Mouse (Mus musculus) heart, embryonic 15.5 days (tissue): ENCODE results near the gene Notch4. TPM values are rescaled to one million over a fixed set of nuclear protein-coding genes. Genes with fewer than 3 reads are reported as not detected.
"Not testable (repeated sequence)": the region's sequence is repeated elsewhere in the genome, so short reads cannot be mapped to it uniquely, and the experiment has no call there.

Source experiments
- ATAC-seq: fragments of 200-750 bp; cut with Nextera tagmentation; replicated peaks from 2 replicates; pipeline ENCODE4 v1.8.0; 2017; ENCODE audit warnings: low read depth, moderate TSS enrichment; ENCODE audit not compliant: insufficient number of reproducible peaks, insufficient read depth, low FRiP score
- H3K27ac ChIP-seq: fragments of 300-500 bp; sonication (generic); 2 replicates; pipeline ENCODE4 v1.5.1; 2015; ENCODE audit warnings: mild to moderate bottlenecking, inconsistent platforms
- H3K27me3 ChIP-seq: fragments of 300-500 bp; sonication (generic); 2 replicates; pipeline ENCODE4 v1.6.1; 2015; ENCODE audit warnings: inconsistent platforms
- H3K36me3 ChIP-seq: fragments of 300-500 bp; sonication (generic); 2 replicates; pipeline ENCODE4 v1.6.1; 2015; ENCODE audit warnings: mild to moderate bottlenecking, inconsistent platforms
- H3K4me1 ChIP-seq: fragments of 300-500 bp; sonication (generic); replicated peaks from 2 replicates; pipeline ENCODE4 v1.6.1; 2015; ENCODE audit warnings: inconsistent platforms
- H3K4me2 ChIP-seq: fragments of 300-500 bp; sonication (generic); 2 replicates; pipeline ENCODE4 v1.6.1; 2015; ENCODE audit warnings: inconsistent platforms, mild to moderate bottlenecking, moderate library complexity
- H3K4me3 ChIP-seq: fragments of 300-500 bp; sonication (generic); 2 replicates; pipeline ENCODE4 v1.5.1; 2015; ENCODE audit warnings: mild to moderate bottlenecking, inconsistent platforms
- H3K9ac ChIP-seq: fragments of 300-500 bp; sonication (generic); 2 replicates; pipeline ENCODE4 v1.6.1; 2015; ENCODE audit warnings: mild to moderate bottlenecking, inconsistent platforms
- H3K9me3 ChIP-seq: fragments of 300-500 bp; sonication (generic); replicated peaks from 2 replicates; pipeline ENCODE4 v1.6.1; 2016; ENCODE audit warnings: inconsistent platforms
- WGBS: fragments of 180-500 bp; shearing (Covaris S2); methylation state at CpG from one replicate; pipeline ENCODE4 v1.1.7; 2015; ENCODE audit warnings: mixed read lengths; 5-methylcytosine and 5-hydroxymethylcytosine counted together
- polyA plus RNA-seq: library from polyadenylated mRNA; unstranded; fragments of >200 nt; fragmentation: Nextera tagmentation; extraction: Ambion mirVana; gene quantifications from 2 replicates; pipeline ENCODE4 v1.2.1, GENCODE M21; 2015

Notch4 gene
- 5.8 and 7.8 TPM in 2 replicates for polyA plus RNA-seq

DNA sequence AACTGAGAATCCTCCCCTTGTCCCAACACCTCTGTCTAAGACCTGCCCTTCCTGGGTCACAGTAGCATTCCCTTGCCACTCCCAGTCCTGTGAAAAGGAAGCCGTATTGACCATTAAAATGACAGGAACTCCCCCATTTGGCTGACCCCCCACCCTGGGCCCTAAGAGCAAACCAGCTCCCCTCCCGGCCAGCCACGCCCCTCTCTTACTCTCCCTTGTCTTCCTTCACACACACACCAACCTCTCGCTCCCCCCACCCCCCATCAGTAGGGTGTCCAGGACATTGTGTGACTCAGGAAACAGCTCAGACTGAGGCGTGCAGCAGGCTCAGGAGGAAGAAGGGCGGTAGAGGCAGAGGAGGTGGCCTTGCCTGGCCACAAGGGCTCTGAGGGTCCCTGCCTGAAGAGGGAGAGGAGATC, at the start of gene Notch4:
Gene Notch4 (plus strand): TSS at position 266 of the 419 bp plus-strand sequence.
- peaks cover 13% of the 10 kb centered on the region for H3K4me1 ChIP-seq
- peak within 1 kb of the TSS; percentile 49 for H3K4me2 ChIP-seq
- peaks cover 4% of the 10 kb centered on the region; the same call in 1 of the 2 replicates for H3K27me3 ChIP-seq
- H3K27ac ChIP-seq, result peak within 1 kb of the TSS; percentile 86
- H3K4me3 ChIP-seq, result peak within 1 kb of the TSS; percentile 37
- ATAC-seq, result peak; percentile 72
- peak within 1 kb of the TSS; percentile 40 for H3K9ac ChIP-seq
- 9% methylated on average over 6 of the region's 6 CpGs for WGBS
- no peaks in the 10 kb centered on the region for H3K9me3 ChIP-seq
- no peaks in the 10 kb centered on the region for H3K36me3 ChIP-seq

DNA sequence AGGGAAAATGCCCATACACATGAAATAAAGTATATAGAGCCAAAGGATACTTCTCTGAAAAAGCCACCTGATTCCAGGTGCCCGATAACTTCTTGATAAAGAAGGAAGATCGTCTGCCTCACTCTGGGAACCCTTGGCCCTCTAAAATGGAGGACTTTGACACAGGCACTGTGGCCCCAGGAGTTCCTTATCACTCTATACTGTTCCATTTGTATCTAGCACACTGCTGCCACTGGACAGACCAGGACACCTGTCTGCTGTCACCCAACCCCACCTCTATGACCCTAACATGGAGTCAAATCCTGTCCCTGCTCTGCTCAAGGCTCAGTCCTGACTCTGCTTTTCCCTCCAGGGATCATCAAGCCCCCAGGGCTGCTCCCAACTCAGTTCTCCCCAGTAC, 47.6 kb upstream of the Notch4 start:
- 58% methylated on average over 2 of the region's 2 CpGs for WGBS
- H3K27ac ChIP-seq, result no peak overlapping the region
- no peak for ATAC-seq
- no peaks in the 10 kb centered on the region for H3K9me3 ChIP-seq
- no peaks in the 10 kb centered on the region; the same call in 1 of the 2 replicates for H3K27me3 ChIP-seq
- H3K4me3 ChIP-seq, result no peak overlapping the region
- H3K4me1 ChIP-seq, result no peaks in the 10 kb centered on the region
- H3K9ac ChIP-seq, result no peak overlapping the region
- no peak overlapping the region for H3K4me2 ChIP-seq
- no peaks in the 10 kb centered on the region for H3K36me3 ChIP-seq

DNA sequence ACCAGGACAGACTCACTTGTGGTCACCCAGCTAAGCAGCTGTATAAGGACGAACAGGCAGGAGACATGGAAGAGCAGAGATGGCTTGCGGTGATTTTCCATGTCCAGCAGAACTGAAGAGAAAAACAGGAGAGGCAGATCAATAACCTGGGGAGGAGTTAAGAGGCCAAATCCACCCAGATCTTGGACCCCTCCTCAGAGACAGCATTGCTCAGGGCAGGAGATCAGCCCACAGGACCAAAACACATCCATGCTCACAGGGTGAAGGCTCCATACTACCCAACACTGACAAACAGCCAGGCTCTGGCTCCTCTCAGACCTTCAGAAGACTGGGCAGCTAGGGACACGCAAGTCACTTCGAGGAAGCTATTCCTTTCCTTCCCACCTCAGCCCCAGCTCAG, 46.8 kb upstream of the Notch4 start, which contains the start of gene Btnl6:
Gene Btnl6 (minus strand): TSS at position 101 of the 400 bp plus-strand sequence.
- Histone ChIP-seq H3K4me2 (no peak within 1 kb of the TSS), H3K4me1 (no peaks in the 10 kb centered on the region), H3K4me3 (no peak within 1 kb of the TSS), H3K27ac (no peak within 1 kb of the TSS), H3K27me3 (no peaks in the 10 kb centered on the region; the same call in 1 of the 2 replicates), H3K9me3 (no peaks in the 10 kb centered on the region), H3K9ac (no peak within 1 kb of the TSS), H3K36me3 (no peaks in the 10 kb centered on the region)
- no peak for ATAC-seq
- 87% methylated on average over 4 of the region's 4 CpGs for WGBS

DNA sequence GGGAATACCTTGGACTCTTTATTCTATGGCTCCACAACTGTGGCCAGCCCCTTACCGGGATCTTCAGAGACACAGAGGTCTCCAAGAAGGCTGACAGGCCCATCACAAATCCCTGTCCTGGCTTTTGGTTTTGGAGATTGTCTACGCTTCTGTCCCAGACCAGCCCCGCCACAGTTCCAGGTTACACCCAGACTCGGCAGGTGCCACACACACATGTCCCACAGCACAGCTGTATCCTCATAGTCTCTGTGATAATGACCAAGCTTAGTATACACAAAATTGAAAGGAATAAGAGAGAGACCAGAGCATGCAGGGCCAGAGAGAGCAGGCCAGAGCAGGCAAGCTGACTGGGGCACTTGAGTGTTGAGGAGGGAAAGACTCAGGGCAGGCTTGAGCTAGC, 46.3 kb upstream of the Notch4 start:
- WGBS, result 84% methylated on average over 4 of the region's 4 CpGs
- H3K4me2 ChIP-seq, result no peak overlapping the region
- no peak for ATAC-seq
- H3K4me1 ChIP-seq, result no peaks in the 10 kb centered on the region
- H3K4me3 ChIP-seq, result no peak overlapping the region
- no peaks in the 10 kb centered on the region for H3K9me3 ChIP-seq
- H3K27me3 ChIP-seq, result no peaks in the 10 kb centered on the region; the same call in 1 of the 2 replicates
- H3K9ac ChIP-seq, result no peak overlapping the region
- H3K36me3 ChIP-seq, result no peaks in the 10 kb centered on the region
- H3K27ac ChIP-seq, result no peak overlapping the region

DNA sequence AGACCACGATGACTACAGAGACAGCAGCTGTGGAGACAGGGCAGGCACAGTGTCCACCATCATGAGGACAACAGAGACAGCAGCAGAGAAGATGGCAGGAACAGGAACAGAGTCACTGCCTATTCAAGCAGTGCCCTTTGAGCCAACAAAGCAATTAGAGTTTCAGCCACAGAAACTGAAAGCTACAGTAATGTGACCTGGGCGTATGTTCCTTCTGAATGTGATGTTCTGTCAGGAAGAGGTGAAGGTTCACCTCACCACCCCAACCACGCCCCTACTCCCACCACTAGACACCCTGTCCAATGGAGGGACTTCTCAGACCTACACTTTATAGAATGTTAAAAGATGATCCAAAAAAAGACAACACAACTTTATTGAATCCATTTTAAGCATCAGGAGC, 45.5 kb upstream of the Notch4 start:
- not testable (repeated sequence) for ATAC-seq, H3K36me3 ChIP-seq, H3K4me2 ChIP-seq, H3K27ac ChIP-seq, H3K27me3 ChIP-seq, H3K9me3 ChIP-seq, H3K9ac ChIP-seq, H3K4me1 ChIP-seq, H3K4me3 ChIP-seq
- WGBS, result 59% methylated on average over 3 of the region's 3 CpGs

DNA sequence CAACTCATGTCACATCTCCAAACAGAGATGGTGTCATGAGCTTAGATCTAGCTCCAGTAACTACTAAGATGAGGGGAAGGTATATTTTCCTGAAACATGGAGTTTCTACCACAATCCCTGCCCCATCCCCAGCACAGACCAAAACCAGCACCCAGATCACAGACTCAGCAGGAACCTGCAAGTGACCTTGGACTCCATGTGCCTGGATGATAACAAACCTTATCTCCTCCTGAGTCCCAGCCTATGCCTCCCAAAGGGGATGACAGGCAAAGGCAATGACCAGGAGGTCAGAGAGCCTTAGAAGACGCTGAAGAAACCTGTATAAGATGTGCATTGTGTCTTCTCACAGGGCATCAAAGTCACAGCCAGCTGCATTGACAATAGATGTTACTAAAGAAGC, 45.1 kb upstream of the Notch4 start:
- no peaks in the 10 kb centered on the region; the same call in 1 of the 2 replicates for H3K27me3 ChIP-seq
- no peak overlapping the region for H3K9ac ChIP-seq
- H3K9me3 ChIP-seq, result no peaks in the 10 kb centered on the region
- 64% methylated on average over 1 of the region's 1 CpGs for WGBS
- H3K27ac ChIP-seq, result no peak overlapping the region
- no peak overlapping the region for H3K4me2 ChIP-seq
- H3K4me1 ChIP-seq, result no peaks in the 10 kb centered on the region
- no peak overlapping the region for H3K4me3 ChIP-seq
- H3K36me3 ChIP-seq, result no peaks in the 10 kb centered on the region
- ATAC-seq, result no peak

DNA sequence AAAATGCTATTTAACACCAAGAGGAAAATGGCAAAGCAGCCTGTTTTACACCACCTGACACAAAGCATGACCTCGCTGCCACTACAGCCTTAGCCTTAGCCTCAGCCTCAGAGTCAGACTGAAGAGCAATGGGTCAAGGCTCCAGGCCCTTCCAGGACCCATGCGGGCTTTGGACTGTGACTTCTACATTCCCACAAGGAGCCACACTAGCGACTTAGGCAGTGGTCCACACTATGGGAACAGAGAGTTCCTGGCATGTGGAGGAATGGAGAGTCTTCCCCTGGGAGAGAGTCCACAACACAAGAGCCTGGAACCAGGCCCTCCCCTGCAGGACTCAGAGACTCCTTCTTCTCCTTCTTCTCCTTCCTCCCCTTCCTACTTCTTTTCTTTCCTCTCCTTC, 31.4 kb upstream of the Notch4 start:
- WGBS, result 81% methylated on average over 3 of the region's 3 CpGs
- Histone ChIP-seq H3K4me2 (no peak overlapping the region), H3K27me3 (no peaks in the 10 kb centered on the region), H3K9ac (no peak overlapping the region), H3K4me3 (no peak overlapping the region), H3K27ac (no peak overlapping the region), H3K36me3 (no peaks in the 10 kb centered on the region), H3K9me3 (no peaks in the 10 kb centered on the region), H3K4me1 (no peaks in the 10 kb centered on the region)
- ATAC-seq, result no peak

DNA sequence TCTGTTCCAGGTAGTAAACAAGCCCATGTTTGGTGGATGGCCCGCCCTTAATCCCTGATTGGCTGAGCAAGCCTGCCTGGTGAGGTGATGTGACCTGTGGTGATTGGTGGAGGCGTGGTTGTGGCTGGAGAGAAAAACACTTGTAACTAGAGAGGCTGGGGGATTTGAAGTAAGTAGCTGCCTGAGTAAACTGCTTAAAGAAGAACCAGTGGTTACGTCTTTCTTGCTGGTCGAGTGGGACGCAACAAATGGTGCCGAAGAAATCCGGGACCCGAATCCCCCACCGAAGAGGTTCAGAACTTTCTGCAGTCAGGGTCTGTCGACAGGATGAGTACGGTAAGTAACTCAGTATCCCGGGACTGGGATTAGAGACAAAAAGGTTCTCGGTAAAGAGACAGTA, 20.5 kb upstream of the Notch4 start:
- 90% methylated on average over 13 of the region's 13 CpGs for WGBS
- not testable (repeated sequence) for H3K9ac ChIP-seq, H3K4me3 ChIP-seq

DNA sequence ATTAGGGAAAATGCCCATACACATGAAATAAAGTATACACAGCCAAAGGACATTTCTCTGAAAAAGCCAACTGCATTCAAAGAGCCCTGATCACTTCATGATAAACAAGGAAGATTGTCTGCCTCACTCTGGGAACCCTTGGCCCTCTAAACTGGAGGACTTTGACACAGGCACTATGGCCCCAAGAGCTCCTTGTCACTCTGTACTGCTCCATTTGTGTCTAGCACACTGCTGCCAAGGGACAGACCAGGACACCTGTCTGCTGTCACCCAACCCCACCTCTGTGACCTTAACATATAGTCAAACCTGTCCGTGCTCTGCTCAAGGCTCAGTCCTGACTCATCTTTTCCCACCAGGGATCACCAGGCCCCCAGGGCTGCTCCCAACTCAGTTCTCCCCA, 17.3 kb upstream of the Notch4 start:
- Histone ChIP-seq H3K9me3 (no peaks in the 10 kb centered on the region), H3K27ac (no peak overlapping the region), H3K4me3 (no peak overlapping the region), H3K4me2 (no peak overlapping the region), H3K27me3 (no peaks in the 10 kb centered on the region), H3K4me1 (no peaks in the 10 kb centered on the region), H3K36me3 (no peaks in the 10 kb centered on the region), H3K9ac (no peak overlapping the region)
- WGBS, result 75% methylated on average over 1 of the region's 1 CpGs
- ATAC-seq, result no peak

More for the DNA sequence above, 20.5 kb upstream of the Notch4 start:
- not testable (repeated sequence) for H3K4me2 ChIP-seq, H3K9me3 ChIP-seq, H3K36me3 ChIP-seq, H3K4me1 ChIP-seq, ATAC-seq, H3K27me3 ChIP-seq, H3K27ac ChIP-seq

DNA sequence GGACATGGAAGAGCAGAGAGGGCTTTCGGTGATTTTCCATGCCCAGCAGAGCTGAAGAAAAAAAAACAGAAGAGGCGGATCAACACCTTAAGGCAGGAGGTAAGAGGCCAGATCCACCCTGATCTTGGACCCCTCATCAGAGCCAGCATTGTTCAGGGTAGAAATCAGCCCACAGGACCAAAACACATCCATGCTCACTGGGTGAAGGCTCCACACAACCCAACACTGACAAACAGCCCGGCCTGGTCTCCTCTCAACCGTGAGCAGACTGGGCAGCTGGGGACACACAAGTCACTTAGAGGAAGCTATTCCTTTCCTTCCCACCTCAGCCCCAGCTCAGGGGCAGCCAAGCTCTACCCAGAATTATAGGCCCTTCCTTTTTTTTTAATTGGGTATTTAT, 16.5 kb upstream of the Notch4 start:
- Histone ChIP-seq H3K4me1 (no peaks in the 10 kb centered on the region), H3K36me3 (no peaks in the 10 kb centered on the region), H3K9me3 (no peaks in the 10 kb centered on the region), H3K27ac (no peak overlapping the region), H3K4me3 (no peak overlapping the region), H3K4me2 (no peak overlapping the region), H3K27me3 (no peaks in the 10 kb centered on the region), H3K9ac (no peak overlapping the region)
- no peak for ATAC-seq
- 88% methylated on average over 4 of the region's 4 CpGs for WGBS

DNA sequence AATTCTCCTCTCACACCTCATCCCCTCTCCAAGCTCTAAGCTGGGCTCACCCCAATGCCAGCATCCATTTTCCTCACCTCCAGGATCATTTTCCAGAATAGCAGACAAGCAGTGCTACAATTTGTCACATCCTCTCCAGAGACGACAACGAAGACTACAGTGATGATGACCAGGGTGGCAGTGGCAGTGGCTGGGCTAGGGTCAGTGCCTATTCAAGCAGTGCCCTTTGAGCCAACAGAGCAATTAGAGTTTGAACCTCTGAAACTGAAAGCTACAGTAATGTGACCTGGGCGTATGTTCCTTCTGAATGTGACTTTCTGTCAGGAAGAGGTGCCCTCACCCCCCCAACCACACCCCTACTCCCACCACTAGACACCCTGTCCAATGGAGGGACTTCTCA, 14.9 kb upstream of the Notch4 start:
- no peaks in the 10 kb centered on the region for H3K4me1 ChIP-seq
- H3K27ac ChIP-seq, result no peak overlapping the region
- 71% methylated on average over 3 of the region's 3 CpGs for WGBS
- H3K9me3 ChIP-seq, result no peaks in the 10 kb centered on the region
- 0 out of 2 replicates have a peak, but pooled peaks cover under 1% of the 10 kb centered on the region for H3K27me3 ChIP-seq
- no peak overlapping the region for H3K4me3 ChIP-seq
- no peak overlapping the region for H3K9ac ChIP-seq
- no peak overlapping the region for H3K4me2 ChIP-seq
- no peaks in the 10 kb centered on the region for H3K36me3 ChIP-seq
- ATAC-seq, result no peak

DNA sequence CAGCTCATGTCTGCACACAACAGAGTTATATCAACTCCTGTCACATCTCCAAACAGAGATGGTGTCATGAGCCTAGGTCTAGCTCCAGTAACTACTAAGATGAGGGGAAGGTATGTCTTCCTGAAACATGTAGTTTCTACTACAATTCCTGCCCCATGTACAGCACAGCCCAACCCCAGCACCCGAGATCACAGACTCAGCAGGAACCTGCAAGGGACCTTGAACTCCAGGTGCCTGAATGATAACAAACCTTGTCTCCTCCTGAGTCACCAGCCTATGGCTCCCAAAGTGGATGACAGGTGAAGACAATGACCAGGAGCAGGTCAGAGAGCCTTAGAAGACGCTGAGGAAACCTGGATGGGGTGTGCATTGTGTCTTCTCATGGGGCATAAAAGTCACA, 14.2 kb upstream of the Notch4 start:
- ATAC-seq, result no peak
- H3K27me3 ChIP-seq, result 0 out of 2 replicates have a peak, but pooled peaks cover 3% of the 10 kb centered on the region
- WGBS, result 60% methylated on average over 2 of the region's 2 CpGs
- no peak overlapping the region for H3K9ac ChIP-seq
- no peaks in the 10 kb centered on the region for H3K4me1 ChIP-seq
- H3K4me3 ChIP-seq, result no peak overlapping the region
- H3K9me3 ChIP-seq, result no peaks in the 10 kb centered on the region
- H3K36me3 ChIP-seq, result no peaks in the 10 kb centered on the region
- no peak overlapping the region for H3K27ac ChIP-seq
- H3K4me2 ChIP-seq, result no peak overlapping the region
